Mouse (Mus musculus) mesoderm, embryonic 11.5 days (tissue): ENCODE results near the gene Prr15.

ENCODE experiments used
- DNase-seq: peaks from one replicate; pipeline ENCODE4 v3.0.0-alpha.2; 2012; ENCODE audit warnings: low read depth, low spot score

Gene Prr15

GRCm38 (mm10) chr6:54325246-54325885 is at the start of gene Prr15:
TSS of gene Prr15 (plus strand) at chr6:54325835.
- DNase-seq = no peak

- DNase-seq = no peak
Measured at GRCm38 (mm10) chr6:54277234-54277633, 48.4 kb upstream of the Prr15 start.

- no peak for DNase-seq
Measured at GRCm38 (mm10) chr6:54277828-54278227, 47.8 kb upstream of the Prr15 start.

DNA sequence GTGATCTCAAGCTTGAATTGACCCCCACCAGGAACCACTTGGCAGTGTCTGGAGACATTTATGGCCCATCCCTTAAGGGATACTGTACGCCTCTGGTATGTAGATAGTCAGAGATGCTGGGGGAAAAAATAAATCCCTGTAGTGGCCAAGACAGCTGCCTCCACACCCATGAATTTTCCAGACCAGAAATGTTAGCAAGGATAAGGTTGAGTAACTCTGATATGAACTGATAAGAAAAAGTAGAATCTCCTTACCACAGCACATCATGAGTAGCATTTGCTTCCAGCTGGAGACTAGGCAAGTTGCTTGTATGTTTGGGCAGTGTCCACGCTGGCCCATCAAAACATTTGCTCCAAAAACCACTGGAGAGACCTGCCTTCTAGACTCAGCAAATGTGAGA is 47.0 kb upstream of the Prr15 start:
- DNase-seq = no peak

- peak; percentile 36 for DNase-seq
Measured at GRCm38 (mm10) chr6:54279391-54279790, 46.2 kb upstream of the Prr15 start.

DNA sequence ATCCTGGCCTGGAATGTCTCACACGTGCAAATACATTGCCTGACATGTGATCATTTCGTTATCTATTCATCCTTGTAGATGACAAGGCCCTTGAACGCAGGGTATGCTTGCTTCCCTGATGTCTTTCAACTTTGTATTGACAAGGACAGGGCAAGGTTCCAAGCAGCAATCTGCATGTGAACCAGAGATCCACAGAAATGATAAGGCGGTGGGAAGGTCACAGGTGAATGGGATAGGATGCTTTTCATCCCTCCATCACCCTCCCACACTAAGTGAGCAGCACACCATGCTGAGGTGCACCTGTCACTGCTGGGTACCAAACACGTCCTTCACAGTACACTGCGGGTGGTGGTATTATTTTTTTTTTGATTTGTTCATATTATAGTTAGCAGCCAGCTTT is 45.4 kb upstream of the Prr15 start:
- DNase-seq = no peak

- no peak for DNase-seq
Measured at GRCm38 (mm10) chr6:54283299-54283698, 42.3 kb upstream of the Prr15 start.

DNA sequence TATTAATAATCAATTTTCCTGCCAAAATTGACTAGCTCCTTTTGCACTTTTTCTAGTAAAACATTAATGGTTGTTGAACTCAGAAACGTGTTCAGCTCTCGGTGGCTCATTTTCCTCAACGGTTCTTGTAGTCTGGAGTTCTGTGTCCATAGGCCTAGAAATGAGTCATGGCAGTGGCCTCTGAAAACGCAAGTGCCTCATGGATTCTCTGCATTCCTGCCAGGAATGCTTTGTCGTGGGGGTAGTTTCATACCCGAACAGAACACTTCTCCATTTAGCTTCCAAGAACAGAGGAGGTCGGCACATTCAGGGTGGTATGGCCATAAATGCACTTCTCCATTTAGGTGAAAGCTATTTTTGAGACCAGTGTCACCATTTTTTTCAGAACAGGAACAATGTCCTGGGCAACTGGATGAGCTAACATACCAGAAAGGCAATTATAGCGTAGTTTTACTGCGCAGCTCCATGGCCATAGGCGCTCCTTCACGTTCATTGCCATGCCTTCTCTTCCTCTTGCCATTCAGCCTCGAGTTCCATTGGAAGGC is 41.4 kb upstream of the Prr15 start:
- no peak for DNase-seq

- DNase-seq = no peak
Measured at GRCm38 (mm10) chr6:54286813-54287212, 38.8 kb upstream of the Prr15 start.

DNA sequence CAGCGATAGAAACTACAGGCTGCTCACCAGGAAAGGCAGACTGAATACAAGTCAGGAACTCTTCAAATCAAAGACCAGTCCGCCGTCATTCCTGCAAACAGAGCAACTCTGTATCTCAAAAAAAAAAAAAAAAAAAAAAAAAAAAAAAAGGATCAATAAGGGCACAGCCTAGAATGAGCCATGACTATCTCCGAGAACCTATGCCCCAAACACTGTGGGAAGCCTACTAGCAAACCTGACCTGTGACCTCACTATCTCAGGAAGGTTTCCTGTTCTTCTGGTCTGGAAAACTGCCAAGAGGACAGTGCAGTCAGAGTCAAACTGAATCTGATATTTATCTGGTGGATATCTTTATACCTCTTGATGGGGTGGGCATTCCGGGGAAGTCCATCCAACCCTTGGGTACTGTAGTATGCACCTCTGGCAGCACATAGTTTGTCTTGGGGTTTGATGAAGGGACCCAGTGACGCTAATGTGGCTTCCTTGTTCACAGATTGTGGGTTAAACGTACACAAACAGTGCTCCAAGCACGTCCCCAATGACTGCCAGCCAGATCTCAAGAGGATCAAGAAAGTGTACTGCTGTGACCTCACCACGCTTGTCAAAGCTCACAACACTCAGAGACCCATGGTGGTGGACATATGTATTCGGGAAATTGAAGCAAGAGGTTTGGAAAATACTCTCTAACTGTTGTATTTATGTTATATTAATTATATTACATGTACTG is 35.7 kb upstream of the Prr15 start:
- no peak for DNase-seq

GRCm38 (mm10) chr6:54297231-54297630 is 28.4 kb upstream of the Prr15 start:
- DNase-seq = no peak

GRCm38 (mm10) chr6:54299417-54299816 is 26.2 kb upstream of the Prr15 start:
- DNase-seq = no peak

- DNase-seq = no peak
Measured at GRCm38 (mm10) chr6:54305777-54306176, 19.9 kb upstream of the Prr15 start.

DNA sequence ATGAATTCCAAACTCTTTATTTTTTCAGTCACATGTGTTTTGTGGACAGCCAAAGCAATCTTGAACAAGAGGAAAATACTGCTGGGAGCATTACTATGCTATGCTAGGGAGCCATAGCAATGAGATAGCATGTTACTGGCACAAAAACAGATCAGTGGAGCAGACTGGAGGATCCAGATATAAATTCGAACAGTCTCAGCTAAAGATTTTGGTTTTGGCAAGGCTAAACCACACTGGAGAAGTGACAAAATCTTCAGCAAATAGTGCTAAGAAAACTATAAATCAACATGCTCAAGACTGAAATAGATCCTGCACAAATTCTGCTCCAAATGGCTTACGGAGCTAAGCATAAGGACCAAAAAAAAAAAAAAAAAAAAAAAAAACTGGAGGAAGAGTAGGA is 12.6 kb upstream of the Prr15 start:
- DNase-seq = no peak

GRCm38 (mm10) chr6:54318618-54319017 is 7.0 kb upstream of the Prr15 start:
- DNase-seq = no peak

- no peak for DNase-seq
Measured at GRCm38 (mm10) chr6:54319198-54319597, 6.4 kb upstream of the Prr15 start.

GRCm38 (mm10) chr6:54320236-54320635 is 5.4 kb upstream of the Prr15 start:
- DNase-seq = no peak

- DNase-seq = peak; percentile 50
Measured at GRCm38 (mm10) chr6:54326671-54327625, 1.3 kb downstream of the Prr15 start.

DNA sequence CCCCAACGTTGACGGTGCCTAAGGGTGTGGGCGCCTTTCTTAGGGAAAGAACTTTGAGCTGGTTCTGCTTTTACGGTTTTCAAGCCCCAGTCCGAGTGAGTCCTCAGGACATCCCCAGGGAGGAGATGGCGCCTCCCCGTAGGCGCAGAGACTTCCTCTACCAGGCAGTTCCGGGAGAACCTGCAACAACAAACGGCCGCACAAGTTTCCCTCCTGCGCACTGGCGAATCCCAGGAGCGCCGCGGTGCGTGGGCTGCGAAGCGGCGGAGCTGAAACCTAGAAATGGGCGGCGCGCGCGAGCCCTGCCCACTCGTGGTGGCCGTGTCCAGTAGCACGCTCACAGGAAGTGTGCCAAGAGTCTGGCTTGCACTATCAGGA is 2.0 kb downstream of the Prr15 start:
- peak; percentile 47 for DNase-seq

DNA sequence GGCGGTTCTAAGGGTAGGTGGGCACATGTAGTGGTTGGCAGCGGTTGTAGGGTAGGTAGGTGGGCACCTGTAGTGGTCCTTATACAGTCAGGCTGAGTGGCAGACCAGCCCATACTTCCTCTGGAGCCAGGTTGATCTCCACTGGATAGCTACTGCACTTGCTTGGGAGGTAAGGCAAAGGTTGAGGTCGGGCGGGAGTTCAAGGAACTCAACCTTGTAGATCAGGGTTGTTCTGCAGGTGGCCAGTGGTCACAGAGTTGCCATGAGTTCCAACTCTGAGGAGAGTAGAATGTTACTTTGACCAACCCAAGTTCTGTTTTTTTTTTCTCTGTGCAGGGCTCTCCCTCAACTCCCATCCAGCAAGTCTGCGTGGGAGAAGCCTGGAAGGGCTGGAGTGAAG is 3.1 kb downstream of the Prr15 start:
- no peak for DNase-seq

- no peak for DNase-seq
Measured at GRCm38 (mm10) chr6:54329598-54329997, 4.0 kb downstream of the Prr15 start.

GRCm38 (mm10) chr6:54330166-54330565 is 4.5 kb downstream of the Prr15 start:
- DNase-seq = no peak
